Mouse (Mus musculus) cerebellum, adult 2 months (tissue): ENCODE measurements around the gene Gm5737. TPM values are rescaled to one million over a fixed set of nuclear protein-coding genes. Genes with fewer than 3 reads are reported as not detected.

Source experiments
- DNase-seq, 2 experiments: peaks; one replicate each; pipeline ENCODE4 v3.0.0; 2021
- H3K27ac ChIP-seq: fragments of 200-500 bp; 2 replicates; pipeline ENCODE4 v1.5.1; 2012; ENCODE audit warnings: low read length, control low read depth, inconsistent platforms; ENCODE audit not compliant: insufficient read depth
- H3K27me3 ChIP-seq: fragments of 200-500 bp; 2 replicates; pipeline ENCODE4 v1.6.1; 2012; ENCODE audit warnings: inconsistent platforms, mild to moderate bottlenecking, low read length, moderate library complexity; ENCODE audit not compliant: control insufficient read depth, insufficient read depth
- H3K4me1 ChIP-seq: fragments of 200-500 bp; 2 replicates; pipeline ENCODE4 v1.6.1; 2011; ENCODE audit warnings: low read length; ENCODE audit not compliant: control insufficient read depth, insufficient read depth
- H3K4me3 ChIP-seq: fragments of 200-500 bp; replicated peaks from 2 replicates; pipeline ENCODE3; 2011; ENCODE audit warnings: mild to moderate bottlenecking, low read depth, low read length, control low read depth; ENCODE audit not compliant: insufficient read depth
- CTCF ChIP-seq: fragments of 200-500 bp; IDR thresholded peaks from 2 replicates; pipeline ENCODE4 v1.5.1; 2011; ENCODE audit warnings: low read depth, mild to moderate bottlenecking, control low read depth, low read length, moderate library complexity, borderline replicate concordance; ENCODE audit not compliant: insufficient read depth
- POLR2A ChIP-seq: fragments of 200-500 bp; IDR thresholded peaks from 2 replicates; pipeline ENCODE4 v1.6.1; 2011; ENCODE audit warnings: low read length, control low read depth, borderline replicate concordance; ENCODE audit not compliant: insufficient read depth
- WGBS: fragments of 180-500 bp; shearing (Covaris S2); methylation state at CpG from one replicate; pipeline ENCODE4 v1.1.7; 2018; 5-methylcytosine and 5-hydroxymethylcytosine counted together
- polyA plus RNA-seq: library from polyadenylated mRNA; depleted of rRNA; stranded (reverse); fragments of >200 nt; gene quantifications from 2 replicates; pipeline ENCODE4 v1.2.3, GENCODE M21; 2012

The Gm5737 gene
- polyA plus RNA-seq, 1 experiment, result 0.08 TPM

GRCm38 (mm10) chr7:120844689-120845088 lies 32.5 kb downstream of the Gm5737 start:
- DNase-seq, result no peak
- Histone ChIP-seq H3K27ac (no peak overlapping the region), H3K4me1 (peaks cover 34% of the 10 kb centered on the region), H3K4me3 (peak overlapping the region; percentile 23), H3K27me3 (no peaks in the 10 kb centered on the region)
- 62% methylated on average over 9 of the region's 9 CpGs for WGBS
- TF ChIP-seq CTCF (no peak), POLR2A (no peak)

- TF ChIP-seq CTCF (no peak), POLR2A (no peak)
- peak in 1 of 2 experiments; percentile 47 for DNase-seq
- peaks cover 63% of the 10 kb centered on the region for H3K4me1 ChIP-seq
- no peak overlapping the region for H3K27ac ChIP-seq
- 35% methylated on average over 3 of the region's 3 CpGs for WGBS
- no peak overlapping the region for H3K4me3 ChIP-seq
- no peaks in the 10 kb centered on the region for H3K27me3 ChIP-seq
Measured at GRCm38 (mm10) chr7:120848831-120849512, 36.8 kb downstream of the Gm5737 start.

GRCm38 (mm10) chr7:120850165-120850564 lies 38.0 kb downstream of the Gm5737 start:
- TF ChIP-seq CTCF (no peak), POLR2A (no peak)
- WGBS, result 91% methylated on average over 3 of the region's 3 CpGs
- no peak overlapping the region for H3K4me3 ChIP-seq
- no peak for DNase-seq
- peaks cover 60% of the 10 kb centered on the region for H3K4me1 ChIP-seq
- no peak overlapping the region for H3K27ac ChIP-seq
- no peaks in the 10 kb centered on the region for H3K27me3 ChIP-seq

GRCm38 (mm10) chr7:120859854-120860253 lies 47.7 kb downstream of the Gm5737 start:
- WGBS, result 92% methylated on average over 11 of the region's 11 CpGs
- no peak for TF ChIP-seq POLR2A
- no peak for TF ChIP-seq CTCF

GRCm38 (mm10) chr7:120860799-120861487 lies 48.8 kb downstream of the Gm5737 start:
- Histone ChIP-seq H3K4me1 (peaks cover 19% of the 10 kb centered on the region), H3K27ac (no peak overlapping the region), H3K4me3 (no peak overlapping the region), H3K27me3 (no peaks in the 10 kb centered on the region)
- TF ChIP-seq POLR2A (no peak), CTCF (no peak)
- WGBS, result 60% methylated on average over 10 of the region's 10 CpGs
- DNase-seq, result no peak

More at GRCm38 (mm10) chr7:120859854-120860253, 47.7 kb downstream of the Gm5737 start:
- DNase-seq, result no peak
- Histone ChIP-seq H3K27ac (no peak overlapping the region), H3K4me1 (peaks cover 18% of the 10 kb centered on the region), H3K4me3 (no peak overlapping the region), H3K27me3 (no peaks in the 10 kb centered on the region)

- H3K27me3 ChIP-seq, result no peaks in the 10 kb centered on the region
- no peak overlapping the region for H3K4me3 ChIP-seq
- WGBS, result 84% methylated on average over 2 of the region's 2 CpGs
- TF ChIP-seq POLR2A, result no peak
- TF ChIP-seq CTCF, result no peak
- H3K4me1 ChIP-seq, result peaks cover 19% of the 10 kb centered on the region
- no peak overlapping the region for H3K27ac ChIP-seq
- DNase-seq, result no peak
Measured at GRCm38 (mm10) chr7:120861488-120862047, 49.4 kb downstream of the Gm5737 start.

- H3K27me3 ChIP-seq, result no peaks in the 10 kb centered on the region
- TF ChIP-seq POLR2A, result no peak
- no peak for TF ChIP-seq CTCF
- H3K4me3 ChIP-seq, result no peak overlapping the region
- H3K27ac ChIP-seq, result no peak overlapping the region
- WGBS, result 58% methylated on average over 3 of the region's 3 CpGs
- peaks cover 19% of the 10 kb centered on the region for H3K4me1 ChIP-seq
- no peak for DNase-seq
Measured at GRCm38 (mm10) chr7:120862196-120862595, 50.0 kb downstream of the Gm5737 start.

GRCm38 (mm10) chr7:120862626-120863025 lies 50.5 kb downstream of the Gm5737 start:
- TF ChIP-seq POLR2A (no peak), CTCF (no peak)
- peaks cover 19% of the 10 kb centered on the region for H3K4me1 ChIP-seq
- H3K4me3 ChIP-seq, result no peak overlapping the region
- H3K27me3 ChIP-seq, result no peaks in the 10 kb centered on the region
- DNase-seq, result no peak
- no peak overlapping the region for H3K27ac ChIP-seq
- WGBS, result 79% methylated on average over 7 of the region's 7 CpGs
